Mouse (Mus musculus) kidney, postnatal 0 days (tissue): ENCODE results near the gene Nanos2. TPM values are rescaled to one million over a fixed set of nuclear protein-coding genes. Genes with fewer than 3 reads are reported as not detected.

ENCODE experiments used
- ATAC-seq: fragments of 200-750 bp; cut with Nextera tagmentation; replicated peaks from 2 replicates; pipeline ENCODE4 v1.8.0; 2017; ENCODE audit warnings: low read depth, moderate number of reproducible peaks, moderate TSS enrichment, moderate library complexity; ENCODE audit not compliant: low FRiP score
- DNase-seq: peaks from one replicate; pipeline ENCODE4 v3.0.0-alpha.2; 2016; ENCODE audit warnings: low spot score
- H3K27ac ChIP-seq: fragments of 300-500 bp; sonication (generic); 2 replicates; pipeline ENCODE4 v1.5.1; 2014; ENCODE audit warnings: mild to moderate bottlenecking
- H3K27me3 ChIP-seq: fragments of 300-500 bp; sonication (generic); 2 replicates; pipeline ENCODE4 v1.6.1; 2014; ENCODE audit warnings: low read length, mixed read lengths; ENCODE audit not compliant: insufficient read depth
- H3K36me3 ChIP-seq: fragments of 300-500 bp; sonication (generic); 2 replicates; pipeline ENCODE4 v1.6.1; 2014; ENCODE audit warnings: low read length, mixed read lengths; ENCODE audit not compliant: insufficient read depth
- H3K4me1 ChIP-seq: fragments of 300-500 bp; sonication (generic); replicated peaks from 2 replicates; pipeline ENCODE4 v1.6.1; 2014; ENCODE audit warnings: antibody characterized with exemption, low read length, mixed read lengths; ENCODE audit not compliant: insufficient read depth
- H3K4me2 ChIP-seq: fragments of 300-500 bp; sonication (generic); 2 replicates; pipeline ENCODE4 v1.6.1; 2014; ENCODE audit warnings: mild to moderate bottlenecking, low read length, moderate library complexity, mixed read lengths
- H3K4me3 ChIP-seq: fragments of 300-500 bp; sonication (generic); replicated peaks from 2 replicates; pipeline ENCODE4 v1.5.1; 2014; ENCODE audit warnings: low read depth, low read length
- H3K9ac ChIP-seq: fragments of 300-500 bp; sonication (generic); 2 replicates; pipeline ENCODE4 v1.6.1; 2014; ENCODE audit warnings: low read depth, low read length
- H3K9me3 ChIP-seq: fragments of 300-500 bp; sonication (generic); replicated peaks from 2 replicates; pipeline ENCODE4 v1.6.1; 2016; ENCODE audit warnings: low read length, inconsistent platforms, mixed read lengths
- CTCF ChIP-seq: IDR thresholded peaks from 2 replicates; pipeline ENCODE4 v1.5.1; 2016; ENCODE audit warnings: antibody characterized with exemption, low read depth, mild to moderate bottlenecking, moderate library complexity
- WGBS: fragments of 180-500 bp; shearing (Covaris S2); extraction: QIAGEN DNeasy Blood & Tissue Kit; methylation state at CpG from one replicate; pipeline ENCODE4 v1.1.7; 2014; 5-methylcytosine and 5-hydroxymethylcytosine counted together
- polyA plus RNA-seq: library from polyadenylated mRNA; unstranded; fragments of >200 nt; fragmentation: Nextera tagmentation; extraction: Ambion mirVana; gene quantifications from 2 replicates; pipeline ENCODE4 v1.2.1, GENCODE M21; 2015

The Nanos2 gene
- polyA plus RNA-seq, 1 experiment from 2014 or later = 0.09 TPM

DNA sequence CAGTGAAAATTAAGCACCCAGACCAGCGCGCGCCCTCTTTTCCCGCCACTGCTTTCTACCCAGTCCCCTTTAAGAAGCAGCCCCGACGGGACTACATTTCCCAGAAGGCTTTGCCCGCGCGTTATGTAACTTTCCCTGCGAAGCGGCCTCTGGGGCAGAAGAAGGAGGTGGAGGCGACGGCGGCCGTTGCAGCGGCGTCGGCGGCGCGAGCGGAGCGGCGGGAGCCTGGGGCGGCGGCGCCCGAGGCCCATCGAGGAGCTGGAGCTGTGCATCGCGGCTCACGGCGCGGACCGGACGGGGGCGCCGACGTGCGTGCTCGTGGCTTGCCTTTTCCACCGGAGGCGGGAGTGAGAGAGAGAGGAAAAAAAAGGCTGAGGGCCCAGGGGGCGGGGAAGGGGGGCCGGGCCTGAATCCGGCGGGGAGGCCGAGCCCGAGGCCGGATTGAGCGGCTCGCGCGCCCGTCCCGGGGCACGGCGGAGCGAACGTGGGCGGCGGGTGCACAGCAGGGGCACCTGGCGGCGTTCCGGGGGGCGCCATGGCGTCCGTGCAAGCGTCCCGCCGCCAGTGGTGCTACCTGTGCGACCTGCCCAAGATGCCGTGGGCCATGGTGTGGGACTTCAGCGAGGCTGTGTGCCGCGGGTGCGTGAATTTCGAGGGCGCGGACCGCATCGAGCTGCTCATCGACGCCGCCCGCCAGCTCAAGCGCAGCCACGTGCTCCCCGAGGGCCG is 16.9 kb downstream of the Nanos2 start, which contains the start of gene Irf2bp1:
Irf2bp1 (plus strand) TSS at position 143 of the 729 bp plus-strand sequence.
- Histone ChIP-seq H3K4me3 (peak within 1 kb of the TSS; percentile 79), H3K36me3 (peaks cover 9% of the 10 kb centered on the region; the same call in 1 of the 2 replicates), H3K9me3 (no peaks in the 10 kb centered on the region), H3K4me1 (peaks cover 34% of the 10 kb centered on the region), H3K9ac (peak within 1 kb of the TSS; percentile 75), H3K4me2 (peak within 1 kb of the TSS; percentile 98), H3K27ac (peak within 1 kb of the TSS; percentile 95), H3K27me3 (no peaks in the 10 kb centered on the region)
- WGBS = 2% methylated on average over 73 of the region's 90 CpGs
- 0 out of 2 replicates have a peak, but pooled peaks have one; percentile 4 for TF ChIP-seq CTCF
- DNase-seq (peak; percentile 97), ATAC-seq (peak; percentile 57)

DNA sequence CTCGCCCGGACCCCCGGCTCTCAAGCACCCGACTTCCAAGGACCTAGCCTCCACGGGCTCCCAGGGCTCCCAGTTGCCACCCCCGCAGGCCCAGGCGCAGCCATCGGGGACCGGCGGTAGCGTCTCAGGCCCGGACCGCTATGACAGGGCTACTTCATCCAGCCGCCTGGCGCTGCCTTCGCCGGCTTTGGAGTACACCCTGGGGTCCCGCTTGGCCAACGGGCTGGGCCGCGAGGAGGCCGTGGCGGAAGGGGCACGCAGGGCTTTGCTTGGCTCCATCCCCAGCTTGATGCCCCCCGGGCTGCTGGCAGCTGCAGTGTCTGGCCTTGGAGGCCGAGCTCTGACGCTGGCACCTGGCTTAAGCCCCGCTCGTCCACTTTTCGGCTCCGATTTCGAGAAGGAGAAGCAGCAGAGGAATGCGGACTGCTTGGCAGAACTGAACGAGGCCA is 17.5 kb downstream of the Nanos2 start:
- Histone ChIP-seq H3K36me3 (peaks cover 9% of the 10 kb centered on the region; the same call in 1 of the 2 replicates), H3K27me3 (no peaks in the 10 kb centered on the region), H3K4me1 (peaks cover 34% of the 10 kb centered on the region), H3K4me2 (peak overlapping the region; percentile 98), H3K9ac (peak overlapping the region; percentile 75), H3K9me3 (no peaks in the 10 kb centered on the region), H3K27ac (peak overlapping the region; percentile 95), H3K4me3 (peak overlapping the region; percentile 79)
- DNase-seq (no peak), ATAC-seq (no peak; the same call in 1 of the 2 replicates)
- 5% methylated on average over 34 of the region's 34 CpGs for WGBS
- TF ChIP-seq CTCF = no peak

DNA sequence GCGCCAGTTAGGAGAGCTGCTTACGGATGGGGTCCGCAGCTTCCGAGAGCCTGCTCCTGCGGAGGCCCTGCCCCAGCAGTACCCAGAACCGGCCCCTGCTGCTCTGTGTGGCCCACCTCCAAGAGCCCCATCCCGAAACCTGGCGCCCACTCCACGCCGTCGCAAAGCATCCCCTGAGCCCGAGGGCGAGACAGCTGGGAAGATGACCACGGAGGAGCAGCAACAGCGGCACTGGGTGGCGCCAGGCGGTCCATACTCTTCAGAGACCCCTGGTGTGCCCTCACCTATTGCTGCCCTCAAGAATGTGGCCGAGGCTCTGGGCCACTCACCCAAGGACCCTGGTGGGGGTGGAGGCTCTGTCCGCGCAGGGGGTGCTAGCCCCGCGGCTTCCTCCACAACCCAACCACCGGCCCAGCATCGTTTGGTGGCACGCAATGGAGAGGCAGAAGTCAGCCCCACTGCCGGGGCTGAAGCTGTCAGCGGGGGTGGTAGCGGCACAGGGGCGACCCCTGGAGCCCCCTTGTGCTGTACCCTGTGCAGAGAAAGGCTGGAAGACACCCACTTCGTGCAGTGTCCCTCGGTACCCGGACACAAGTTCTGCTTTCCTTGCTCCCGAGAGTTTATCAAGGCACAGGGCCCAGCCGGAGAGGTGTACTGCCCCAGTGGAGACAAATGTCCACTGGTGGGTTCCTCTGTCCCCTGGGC is 18.4 kb downstream of the Nanos2 start:
- H3K9ac ChIP-seq = no peak overlapping the region
- 81% methylated on average over 34 of the region's 34 CpGs for WGBS
- ATAC-seq (no peak), DNase-seq (no peak)
- no peak for TF ChIP-seq CTCF
- peak overlapping the region; percentile 79; the same call in 1 of the 2 replicates for H3K4me3 ChIP-seq
- H3K27ac ChIP-seq = 0 out of 2 replicates have a peak overlapping the region, but pooled peaks have one; percentile 95
- peak overlapping the region; percentile 98 for H3K4me2 ChIP-seq
- no peaks in the 10 kb centered on the region for H3K9me3 ChIP-seq
- H3K36me3 ChIP-seq = peaks cover 9% of the 10 kb centered on the region; the same call in 1 of the 2 replicates
- no peaks in the 10 kb centered on the region for H3K27me3 ChIP-seq
- peaks cover 34% of the 10 kb centered on the region for H3K4me1 ChIP-seq

DNA sequence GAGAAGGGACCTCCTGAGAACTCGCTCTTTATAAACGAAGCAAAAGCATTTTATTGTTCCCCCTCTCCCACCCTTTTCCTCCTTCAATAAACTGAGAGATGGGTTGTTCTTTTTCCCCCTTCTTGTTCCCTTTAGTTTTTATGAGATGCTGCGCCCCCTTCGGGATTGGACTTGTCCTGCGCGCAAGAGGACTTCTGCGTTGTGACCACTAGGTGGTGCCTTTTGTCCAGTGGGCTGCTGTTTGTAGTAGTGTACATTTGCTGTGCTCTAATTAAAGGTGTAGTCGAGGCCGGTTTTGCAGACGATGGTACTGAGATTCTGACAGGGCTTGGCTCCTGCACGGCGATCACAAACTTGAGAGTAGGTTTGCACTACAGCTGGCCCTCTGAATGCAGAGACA is 19.3 kb downstream of the Nanos2 start:
- peak overlapping the region; percentile 15; the same call in 1 of the 2 replicates for H3K27ac ChIP-seq
- peak overlapping the region; percentile 22 for H3K4me2 ChIP-seq
- H3K4me3 ChIP-seq = no peak overlapping the region
- no peak overlapping the region for H3K9ac ChIP-seq
- peaks cover 9% of the 10 kb centered on the region; the same call in 1 of the 2 replicates for H3K36me3 ChIP-seq
- no peaks in the 10 kb centered on the region for H3K27me3 ChIP-seq
- ATAC-seq (peak; percentile 18; the same call in 1 of the 2 replicates), DNase-seq (peak; percentile 96)
- TF ChIP-seq CTCF = peak; percentile 100
- H3K4me1 ChIP-seq = peaks cover 34% of the 10 kb centered on the region
- WGBS = 7% methylated on average over 12 of the region's 12 CpGs
- H3K9me3 ChIP-seq = no peaks in the 10 kb centered on the region

DNA sequence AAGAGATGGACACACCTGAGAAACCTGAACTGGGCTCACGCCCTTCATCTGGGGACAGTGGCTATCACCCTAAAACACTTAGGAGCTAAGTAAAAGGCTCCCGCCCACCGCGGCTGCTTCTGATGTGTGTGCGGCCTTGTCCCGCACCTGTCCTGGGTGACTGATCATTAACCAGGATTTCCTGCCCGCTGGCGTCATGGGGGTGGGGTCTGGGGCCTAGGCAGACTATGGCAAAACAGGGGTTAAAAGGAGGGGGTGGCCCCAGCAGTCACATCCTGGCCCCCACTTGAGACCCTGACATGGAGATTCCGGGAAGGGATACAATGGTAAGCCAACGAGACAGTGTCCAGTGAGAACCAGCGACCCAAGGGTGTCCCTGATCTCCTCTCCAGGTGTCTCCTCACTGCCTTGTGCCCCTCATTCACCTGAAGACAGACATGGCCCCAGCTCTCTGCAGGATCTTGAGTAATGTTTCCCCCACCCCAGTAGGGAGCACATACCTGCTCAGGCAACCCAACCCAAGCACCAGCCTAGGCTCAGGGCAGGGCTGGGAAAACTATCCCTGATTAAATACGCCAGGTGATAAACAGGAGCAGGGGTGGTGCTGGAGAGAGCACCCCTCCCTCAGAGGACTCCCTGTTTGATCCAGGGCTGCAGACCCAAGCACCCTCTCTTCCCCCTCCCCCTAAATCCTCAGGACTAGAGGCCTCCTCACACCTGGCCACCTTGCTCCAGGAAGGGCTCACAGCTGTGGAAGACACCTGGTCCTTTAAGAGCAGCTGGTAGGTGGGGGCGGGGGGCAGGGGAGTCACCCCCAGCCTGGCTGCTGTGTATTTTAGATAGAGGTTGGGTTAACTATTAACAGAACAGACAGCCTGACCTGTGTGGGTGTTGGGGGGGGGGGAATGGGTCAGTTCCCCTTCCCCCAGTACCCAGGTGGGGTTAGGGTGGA is 20.1 kb downstream of the Nanos2 start:
- ATAC-seq (no peak), DNase-seq (no peak)
- 0 out of 2 replicates have a peak overlapping the region, but pooled peaks have one; percentile 3 for H3K9ac ChIP-seq
- no peak for TF ChIP-seq CTCF
- peak overlapping the region; percentile 22 for H3K4me2 ChIP-seq
- WGBS = 58% methylated on average over 13 of the region's 13 CpGs
- no peaks in the 10 kb centered on the region for H3K9me3 ChIP-seq
- peaks cover 9% of the 10 kb centered on the region; the same call in 1 of the 2 replicates for H3K36me3 ChIP-seq
- peaks cover 31% of the 10 kb centered on the region for H3K4me1 ChIP-seq
- no peak overlapping the region for H3K4me3 ChIP-seq
- peak overlapping the region; percentile 19 for H3K27ac ChIP-seq
- H3K27me3 ChIP-seq = no peaks in the 10 kb centered on the region
